In genomic region chr17:31710455-31710854, GRCm38 (mm10) we compare ENCODE assay signal across 28 mouse cellular contexts. TPM values are rescaled to one million over a fixed set of nuclear protein-coding genes. Genes with fewer than 3 reads are reported as not detected.
DNase-seq lines count a peak whose midpoint lies in the region; ATAC-seq and TF ChIP-seq lines count a peak whose summit lies in the region.
"Had no signal": no experiment of that assay in that cellular context is flagged by ENCODE, and none has a peak within 500 bp of the region (broad histone marks: within the 10 kb centered on the region; RNA-seq: fewer than 3 reads in every experiment).

No protein-coding gene starts in this region.

- 48% methylated on average over 8 of the region's 8 CpGs for WGBS in kidney, embryonic 16.5 days
- 59% methylated on average over 8 of the region's 8 CpGs for WGBS in embryonic facial prominence, embryonic 11.5 days
- WGBS in liver, embryonic 11.5 days, result 72% methylated on average over 8 of the region's 8 CpGs

- H3K36me3 ChIP-seq in kidney, embryonic 16.5 days (ENCODE audit: insufficient read depth, low read length), result no peaks in the 10 kb centered on the region
- no peaks in the 10 kb centered on the region for H3K36me3 ChIP-seq in embryonic facial prominence, embryonic 11.5 days (replicated peaks; ENCODE audit: control insufficient read depth, insufficient read depth, low read depth, low read length)
- H3K36me3 ChIP-seq in liver, embryonic 11.5 days (ENCODE audit: control insufficient read depth, insufficient read depth, low read length), result no peaks in the 10 kb centered on the region
- H3K36me3 ChIP-seq: liver, embryonic 13.5 days; stomach, embryonic 15.5 days had no signal

- no peak overlapping the region for H3K27ac ChIP-seq in gastrocnemius, adult 2 months
- H3K27ac ChIP-seq in kidney, embryonic 16.5 days (ENCODE audit: low read length), result no peak overlapping the region
- no peak overlapping the region for H3K27ac ChIP-seq in embryonic facial prominence, embryonic 11.5 days (replicated peaks; ENCODE audit: low read depth, low read length)
- no peak overlapping the region for H3K27ac ChIP-seq in liver, embryonic 11.5 days (ENCODE audit: low read depth, low read length)
- H3K27ac ChIP-seq: liver, embryonic 13.5 days; stomach, embryonic 15.5 days had no signal

- intact Hi-C loops in gastrocnemius, adult 2 months (cut with DNase I), result no loop called here

- no peaks in the 10 kb centered on the region for H3K9me3 ChIP-seq in kidney, embryonic 16.5 days (ENCODE audit: low read length)
- no peaks in the 10 kb centered on the region for H3K9me3 ChIP-seq in embryonic facial prominence, embryonic 11.5 days (replicated peaks; ENCODE audit: control insufficient read depth, low read length)
- no peaks in the 10 kb centered on the region for H3K9me3 ChIP-seq in liver, embryonic 11.5 days (ENCODE audit: control insufficient read depth, low read length)
- H3K9me3 ChIP-seq: liver, embryonic 13.5 days; stomach, embryonic 15.5 days had no signal

- H3K4me1 ChIP-seq in kidney, embryonic 16.5 days (ENCODE audit: insufficient read depth, low read length), result no peaks in the 10 kb centered on the region
- H3K4me1 ChIP-seq in embryonic facial prominence, embryonic 11.5 days (ENCODE audit: control insufficient read depth, insufficient read depth, low read length), result no peaks in the 10 kb centered on the region
- H3K4me1 ChIP-seq in liver, embryonic 11.5 days (replicated peaks; ENCODE audit: control insufficient read depth, insufficient read depth, low read length), result no peaks in the 10 kb centered on the region
- H3K4me1 ChIP-seq: liver, embryonic 13.5 days; stomach, embryonic 15.5 days had no signal

- no peak for TF ChIP-seq CTCF in gastrocnemius, adult 2 months (IDR thresholded peaks at IDR 0.05)

- peak; percentile 81 for ATAC-seq in kidney, embryonic 16.5 days (ENCODE audit: low FRiP score, low TSS enrichment)
- no peak for ATAC-seq in embryonic facial prominence, embryonic 11.5 days (replicated peaks; ENCODE audit: insufficient number of reproducible peaks, low FRiP score, low TSS enrichment, low read depth)
- no peak for ATAC-seq in liver, embryonic 11.5 days (replicated peaks; ENCODE audit: low FRiP score)
- ATAC-seq: activated CD4-positive, CD25-positive, alpha-beta regulatory T cell, adult 4 months; forebrain, embryonic 14.5 days; hindbrain, embryonic 16.5 days; lung, postnatal 0 days had no signal

- H3K4me2 ChIP-seq in kidney, embryonic 16.5 days (replicated peaks; ENCODE audit: low read depth, low read length), result no peak overlapping the region
- H3K4me2 ChIP-seq in embryonic facial prominence, embryonic 11.5 days (ENCODE audit: low read depth, low read length), result no peak overlapping the region
- no peak overlapping the region for H3K4me2 ChIP-seq in liver, embryonic 11.5 days
- H3K4me2 ChIP-seq: liver, embryonic 13.5 days; stomach, embryonic 15.5 days had no signal

- no peaks in the 10 kb centered on the region for H3K27me3 ChIP-seq in kidney, embryonic 16.5 days (ENCODE audit: insufficient read depth, low read length)
- H3K27me3 ChIP-seq in embryonic facial prominence, embryonic 11.5 days (ENCODE audit: control insufficient read depth, insufficient read depth, low read length), result no peaks in the 10 kb centered on the region
- no peaks in the 10 kb centered on the region for H3K27me3 ChIP-seq in liver, embryonic 11.5 days (replicated peaks; ENCODE audit: control insufficient read depth, insufficient read depth, low read length)
- H3K27me3 ChIP-seq: liver, embryonic 13.5 days; stomach, embryonic 15.5 days had no signal

- H3K4me3 ChIP-seq in gastrocnemius, adult 2 months, result no peak overlapping the region
- H3K4me3 ChIP-seq in kidney, embryonic 16.5 days (ENCODE audit: low read length), result no peak overlapping the region
- no peak overlapping the region for H3K4me3 ChIP-seq in embryonic facial prominence, embryonic 11.5 days (ENCODE audit: low read depth, low read length)
- H3K4me3 ChIP-seq in liver, embryonic 11.5 days (ENCODE audit: low read depth, low read length), result no peak overlapping the region
- H3K4me3 ChIP-seq: liver, embryonic 13.5 days; stomach, embryonic 15.5 days had no signal

- DNase-seq in gastrocnemius, adult 2 months, result peak; percentile 37
- no peak for DNase-seq in gastrocnemius, postnatal 4 days (ENCODE audit: low spot score in 2 of 2)
- no peak for DNase-seq in kidney, postnatal 4 days
- peak; percentile 9 for DNase-seq in embryonic facial prominence, embryonic 11.5 days (ENCODE audit: low spot score)
- DNase-seq in liver, embryonic 11.5 days (ENCODE audit: low spot score), result no peak
- DNase-seq: adrenal gland, adult 8-10 months; B cell, adult 2 months; cerebellum, adult 8-10 months; cerebellum, postnatal 25 days; heart, postnatal 14 days; left cerebral cortex, postnatal 4 days; liver, embryonic 13.5 days; lung, adult 18-20 months; lung, postnatal 4 days; midbrain, embryonic 14.5 days; retina, postnatal 1 day; right cerebral cortex, postnatal 14 days had no signal

- H3K9ac ChIP-seq in kidney, embryonic 16.5 days (replicated peaks; ENCODE audit: low read length), result no peak overlapping the region
- no peak overlapping the region for H3K9ac ChIP-seq in embryonic facial prominence, embryonic 11.5 days (replicated peaks; ENCODE audit: low read length)
- H3K9ac ChIP-seq in liver, embryonic 11.5 days (ENCODE audit: low read depth, low read length), result no peak overlapping the region
- H3K9ac ChIP-seq: liver, embryonic 13.5 days; stomach, embryonic 15.5 days had no signal

RNA-seq across cellular contexts. Expression of gene Cryaa, which starts 32.8 kb away (rescaled TPM):
- not detected for total RNA-seq in gastrocnemius, adult 2 months (2021)
- not detected for total RNA-seq in gastrocnemius, postnatal 4 days (2021)
- not detected in 2 replicates for polyA plus RNA-seq in kidney, embryonic 16.5 days (2015; fragmentation: Nextera tagmentation; extraction: Ambion mirVana)
- 20.9 and 184 TPM in 2 replicates for polyA plus RNA-seq in embryonic facial prominence, embryonic 11.5 days (2014; fragmentation: Nextera tagmentation; extraction: Ambion mirVana)
- polyA plus RNA-seq in liver, embryonic 11.5 days (2014; fragmentation: Nextera tagmentation; extraction: Ambion mirVana), result not detected in 2 replicates
- total RNA-seq: adrenal gland, adult 8-10 months; heart, postnatal 14 days; monocyte, adult 5-6 weeks had no signal
- polyA plus RNA-seq: activated CD4-positive, CD25-positive, alpha-beta regulatory T cell, adult 4 months; gonadal fat pad, adult 2 months; heart, embryonic 14.5 days; hindbrain, embryonic 11.5 days; liver, embryonic 13.5 days; midbrain, embryonic 14.5 days; small intestine, adult 2 months had no signal

RNA-seq across cellular contexts. Expression of gene U2af1, which starts 51.8 kb away (rescaled TPM):
- 10 to 100 TPM; 67.8 to 68.3 TPM for total RNA-seq in gastrocnemius, adult 2 months (2021)
- 100 to 1,000 TPM; 154 to 181 TPM for total RNA-seq in gastrocnemius, postnatal 4 days (2021)
- polyA plus RNA-seq in kidney, embryonic 16.5 days (2015; fragmentation: Nextera tagmentation; extraction: Ambion mirVana), result 262 and 338 TPM in 2 replicates
- polyA plus RNA-seq in embryonic facial prominence, embryonic 11.5 days (2014; fragmentation: Nextera tagmentation; extraction: Ambion mirVana), result 206 and 225 TPM in 2 replicates
- polyA plus RNA-seq in liver, embryonic 11.5 days (2014; fragmentation: Nextera tagmentation; extraction: Ambion mirVana), result 188 and 210 TPM in 2 replicates

Comparison
In these comparisons a context has a peak if more than half of its experiments do, and no peak if none do; other contexts are left out.
1. DNase-seq: peak in gastrocnemius, adult 2 months (single experiment) and embryonic facial prominence, embryonic 11.5 days (single experiment); none in gastrocnemius, postnatal 4 days (0 of 2), kidney, postnatal 4 days (0 of 2) and liver, embryonic 11.5 days (single experiment).
2. RNA of gene Cryaa, which starts 32.8 kb away (polyA plus RNA-seq): 20.9 to 184 TPM in embryonic facial prominence, embryonic 11.5 days; not detected in kidney, embryonic 16.5 days and not detected in liver, embryonic 11.5 days; every median in the first group is over 10 times any median in the second.